Mouse (Mus musculus): ENCODE results near the gene Arid1b.

Gene Arid1b

DNA sequence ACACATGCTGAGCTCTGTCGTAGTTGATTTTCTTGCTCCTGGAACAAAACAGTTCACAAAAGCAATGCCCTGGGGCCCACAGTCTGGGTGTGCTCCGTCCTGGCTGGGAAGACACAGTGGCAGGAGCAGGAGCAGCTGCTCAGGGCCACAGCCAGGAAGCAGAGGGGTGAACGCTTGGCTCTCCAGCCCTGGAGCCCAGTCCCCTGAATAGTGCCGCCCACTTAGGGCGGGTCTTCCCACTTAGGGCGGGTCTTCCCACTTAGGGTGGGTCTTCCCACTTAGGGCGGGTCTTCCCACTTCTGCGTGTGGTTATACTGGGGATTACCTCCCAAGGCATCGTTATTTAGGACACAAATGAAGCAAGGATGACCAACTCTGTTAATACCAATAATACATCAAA is 264.8 kb downstream of the Arid1b start:
- DNase-seq, result no peak

DNA sequence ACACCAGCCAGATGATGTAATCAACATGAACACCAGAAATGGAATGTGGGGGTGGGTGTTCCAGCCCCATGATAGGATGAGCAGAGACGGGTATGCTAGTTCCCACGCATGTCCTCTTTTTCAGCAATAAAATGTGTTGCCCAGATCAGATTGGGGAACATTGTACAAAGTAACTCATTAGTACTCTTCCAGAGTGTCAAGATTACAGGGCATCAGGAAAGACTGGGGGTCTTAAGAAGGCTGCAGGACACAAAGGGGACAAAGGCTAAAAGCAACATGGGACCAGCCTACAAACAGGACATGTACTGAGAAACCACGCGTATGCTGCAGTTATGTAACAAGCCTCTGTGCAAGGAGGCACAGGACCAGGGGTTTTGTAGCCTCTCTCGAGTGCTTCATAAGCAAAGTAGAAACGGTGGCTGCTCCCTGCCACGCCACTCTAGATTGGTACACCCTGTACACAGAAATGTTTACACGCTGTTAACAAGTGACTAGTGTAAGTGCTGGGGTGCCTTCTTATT is 267.1 kb downstream of the Arid1b start:
- no peak for DNase-seq

DNA sequence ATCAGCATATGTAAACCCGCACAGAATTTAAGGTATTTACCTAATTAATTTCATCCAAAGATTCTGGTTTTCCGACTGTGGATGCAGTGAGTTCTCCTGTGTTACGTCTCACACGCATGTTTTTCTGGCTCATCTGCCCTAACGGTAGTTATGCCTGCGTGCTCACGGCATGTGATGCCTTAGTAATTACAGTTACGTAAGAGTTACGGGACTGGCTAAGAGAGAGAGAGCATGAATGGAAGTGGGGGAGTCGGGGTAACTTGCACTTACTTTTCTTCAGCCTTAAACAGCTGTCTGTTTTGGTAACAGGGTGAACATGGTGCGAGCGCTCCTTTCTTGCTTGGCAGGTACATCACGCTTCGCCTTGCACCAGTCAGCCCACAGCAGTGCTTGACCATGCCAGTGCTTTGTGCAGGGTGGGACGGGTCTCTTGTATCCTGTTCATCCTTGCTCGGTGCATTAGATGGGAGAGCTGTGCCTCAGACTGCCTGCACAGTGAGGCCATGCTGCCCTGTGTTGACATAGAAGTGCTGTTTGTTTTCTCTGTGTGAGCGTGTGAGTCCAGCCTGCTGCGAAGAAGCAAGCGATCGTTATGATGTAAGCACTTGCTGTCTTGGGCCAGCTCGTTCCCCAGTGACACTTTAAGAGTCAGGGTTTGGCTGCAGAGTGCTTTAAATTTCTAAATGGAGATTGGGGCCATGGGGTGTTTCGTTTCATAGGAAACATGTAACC is 267.9 kb downstream of the Arid1b start:
- DNase-seq, result no peak

DNA sequence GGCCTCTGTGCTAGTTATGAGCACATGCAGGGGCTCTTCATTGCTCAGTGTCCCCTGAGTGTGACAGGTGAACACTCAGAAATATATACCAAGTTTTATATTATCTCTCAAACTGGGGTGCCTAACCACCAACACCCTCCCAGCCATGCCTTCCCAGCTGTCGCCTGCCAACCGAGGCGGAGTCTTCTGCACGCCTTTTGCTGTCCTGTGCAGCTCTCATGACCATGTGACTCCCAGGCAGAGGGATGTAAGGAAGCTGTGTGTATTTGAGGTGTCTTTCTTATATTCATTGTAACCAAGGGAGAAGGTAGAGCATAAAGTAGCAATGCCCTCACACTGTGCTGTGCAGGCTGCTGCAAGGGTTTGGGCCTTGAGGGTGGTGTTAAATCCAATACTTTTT is 268.7 kb downstream of the Arid1b start:
- DNase-seq, result no peak

DNA sequence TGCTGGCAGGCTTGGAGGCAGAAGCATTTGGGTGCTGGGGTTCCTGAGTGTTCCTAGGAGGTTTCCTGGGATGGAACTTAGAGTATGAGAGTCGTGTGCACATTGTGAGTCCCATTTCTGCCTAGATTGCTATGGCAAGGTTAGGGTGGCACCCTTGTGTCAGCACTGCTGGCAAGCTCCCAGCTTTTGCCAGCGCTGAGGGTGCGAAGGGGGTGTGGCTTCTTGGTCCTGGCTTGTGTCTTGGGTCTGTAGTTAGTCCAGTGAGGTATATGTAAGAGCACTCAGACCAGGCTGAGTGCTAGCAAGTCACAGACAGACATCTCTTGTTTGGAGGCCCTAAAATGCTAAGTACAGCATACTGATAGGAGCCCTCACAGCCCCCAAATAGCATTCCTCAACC is 270.7 kb downstream of the Arid1b start:
- no peak for DNase-seq

DNA sequence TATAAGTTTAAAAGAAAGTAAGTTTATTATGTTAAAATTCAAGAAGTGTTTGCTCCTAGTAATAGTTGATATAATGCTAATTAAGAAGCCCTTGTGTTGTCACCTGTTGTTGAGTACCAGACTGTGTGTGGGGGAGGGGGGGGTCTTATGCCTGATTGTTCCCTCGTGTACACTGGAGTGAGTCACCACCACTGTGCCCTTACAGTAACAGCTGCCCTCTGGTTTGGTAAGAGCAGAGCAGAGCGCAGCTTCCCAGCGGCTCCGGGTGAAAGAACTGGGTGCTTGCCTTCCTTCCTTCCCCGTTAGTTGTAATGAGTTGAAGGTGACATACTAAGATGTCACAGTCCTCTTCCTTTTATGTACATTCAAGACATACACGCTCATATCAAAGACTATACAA is 271.5 kb downstream of the Arid1b start:
- DNase-seq, result no peak

DNA sequence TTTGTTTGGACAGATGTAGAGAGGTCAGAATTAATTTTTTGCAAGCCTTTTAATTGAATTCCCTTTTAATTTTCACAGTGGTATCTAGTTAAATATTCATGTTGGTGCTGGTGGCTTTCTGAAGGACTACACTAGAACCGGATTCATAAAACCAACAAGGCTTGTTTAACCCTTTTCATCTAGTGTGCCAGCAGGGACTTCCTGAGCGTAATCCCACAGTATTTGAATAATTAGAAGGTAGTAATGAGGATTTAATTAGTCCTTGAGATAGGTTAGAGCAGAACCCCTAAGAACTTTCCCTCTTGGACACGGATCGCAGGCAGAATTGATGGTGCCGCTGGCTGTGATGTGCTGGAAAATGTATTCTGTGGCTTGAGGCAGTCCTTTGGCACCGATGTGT is 273.6 kb downstream of the Arid1b start:
- DNase-seq, result no peak

DNA sequence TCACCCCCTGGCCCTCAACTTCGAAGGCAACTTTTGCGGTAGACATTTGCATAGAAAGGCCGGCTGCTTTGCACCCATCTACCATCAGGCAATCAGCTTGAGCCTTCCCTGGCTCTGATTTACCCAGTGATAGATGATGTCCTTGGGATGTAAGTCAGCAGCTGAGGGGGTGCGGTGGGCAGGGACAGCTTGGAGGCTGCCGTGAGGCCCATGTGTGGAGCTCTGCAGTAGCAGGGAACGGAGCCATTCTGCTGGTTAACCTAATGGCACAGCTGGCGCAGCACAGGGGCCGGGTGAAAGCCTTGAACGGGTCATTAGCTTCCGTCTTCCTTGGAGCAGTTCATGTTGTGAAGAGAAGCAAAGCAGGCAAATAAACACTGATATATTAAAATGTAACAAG is 275.2 kb downstream of the Arid1b start:
- DNase-seq, result no peak

DNA sequence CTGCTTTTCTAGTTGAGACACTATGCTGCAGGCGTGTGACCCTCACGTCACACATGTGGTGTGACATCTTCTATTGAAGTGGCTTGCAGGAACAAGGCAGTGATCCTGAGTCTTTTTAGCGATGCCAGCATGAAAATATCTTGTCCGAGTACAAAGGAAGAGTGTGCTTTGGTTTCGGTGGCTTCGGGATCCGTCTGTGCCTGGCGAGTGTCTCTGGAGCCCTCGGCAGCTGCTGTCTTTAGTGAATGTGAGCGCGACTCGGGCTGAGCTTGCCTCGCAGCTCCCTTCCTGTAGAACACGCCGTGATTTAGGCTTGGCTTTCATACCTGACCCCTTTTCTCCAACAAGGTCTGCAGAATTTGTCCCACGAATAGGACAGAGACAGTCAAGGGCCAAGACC is 275.6 kb downstream of the Arid1b start:
- DNase-seq, result no peak

DNA sequence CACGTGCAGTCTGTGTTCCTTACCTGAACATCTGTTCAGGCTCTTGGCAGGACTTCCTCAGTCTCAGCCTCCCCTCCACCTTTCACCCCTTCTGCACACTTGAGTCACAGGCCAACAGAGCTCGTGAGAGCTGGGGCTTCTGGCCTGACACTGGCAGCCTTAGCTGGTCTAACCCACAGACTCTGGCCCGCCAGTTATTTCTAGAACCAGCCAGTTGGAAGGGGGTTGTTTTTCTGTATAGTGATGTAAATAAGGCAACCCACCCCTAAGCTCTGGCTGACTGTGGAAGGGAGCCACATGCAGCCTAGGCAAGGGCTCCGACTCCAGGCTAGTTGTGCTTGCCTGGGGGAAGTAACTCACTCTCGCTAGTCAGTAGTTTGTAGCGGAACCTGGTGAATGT is 276.7 kb downstream of the Arid1b start:
- DNase-seq, result no peak

DNA sequence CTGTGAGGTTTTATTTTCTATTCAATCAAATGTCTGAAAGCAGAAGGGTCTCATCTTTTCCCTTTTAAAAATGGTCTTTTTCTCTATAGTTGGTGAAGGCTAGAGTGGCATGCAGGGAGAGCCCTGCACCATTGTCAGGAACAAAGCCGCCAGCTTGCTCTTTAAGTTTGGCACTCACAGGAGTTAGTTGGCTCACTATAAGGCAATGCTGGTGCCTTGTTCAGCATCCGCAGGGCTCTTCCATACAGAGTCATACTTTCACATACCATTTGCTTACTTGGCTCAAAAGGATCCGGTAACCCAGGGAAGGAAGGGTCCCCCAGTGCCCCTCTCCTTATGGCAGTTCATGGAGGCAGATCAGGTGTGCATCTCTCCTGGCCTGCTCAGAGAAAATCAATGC is 279.0 kb downstream of the Arid1b start:
- DNase-seq, result no peak

DNA sequence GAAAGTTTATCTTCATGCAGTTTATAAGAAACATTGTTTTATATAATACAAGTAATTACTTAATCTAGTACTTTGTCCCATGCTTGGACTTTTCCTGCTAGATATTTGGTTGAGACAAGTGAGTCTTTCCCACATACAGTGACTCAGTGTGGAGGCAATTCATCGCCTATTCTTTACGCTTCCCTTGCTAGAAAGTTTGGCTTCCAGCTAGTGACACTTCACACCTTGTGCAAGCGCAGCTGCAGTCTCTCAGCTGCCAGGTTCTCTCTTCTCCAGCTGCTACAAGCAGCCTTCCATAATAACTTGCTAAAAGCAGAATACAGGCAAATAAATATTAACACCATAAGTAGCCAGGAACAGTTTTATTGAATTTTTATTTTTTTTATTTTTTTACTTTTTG is 279.6 kb downstream of the Arid1b start:
- DNase-seq, result no peak

DNA sequence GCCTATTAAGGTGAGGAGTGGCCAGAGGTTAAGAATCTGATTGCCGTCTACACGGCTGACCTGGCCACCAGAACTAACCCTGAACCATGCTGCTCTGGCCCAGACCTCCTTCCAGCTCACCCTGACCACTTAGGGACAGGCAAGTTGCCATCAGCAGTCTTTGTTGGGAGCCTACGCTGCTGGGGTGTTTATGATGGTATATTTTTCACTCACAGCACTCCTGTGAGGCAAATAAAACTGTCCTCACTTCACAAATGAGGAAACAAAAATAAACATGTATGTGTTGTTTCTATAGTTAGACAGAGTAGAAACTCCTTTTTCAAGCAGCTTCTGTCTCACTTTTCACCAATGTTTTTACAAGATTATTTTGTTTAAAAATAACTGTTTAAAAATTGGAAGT is 280.3 kb downstream of the Arid1b start:
- DNase-seq, result no peak

DNA sequence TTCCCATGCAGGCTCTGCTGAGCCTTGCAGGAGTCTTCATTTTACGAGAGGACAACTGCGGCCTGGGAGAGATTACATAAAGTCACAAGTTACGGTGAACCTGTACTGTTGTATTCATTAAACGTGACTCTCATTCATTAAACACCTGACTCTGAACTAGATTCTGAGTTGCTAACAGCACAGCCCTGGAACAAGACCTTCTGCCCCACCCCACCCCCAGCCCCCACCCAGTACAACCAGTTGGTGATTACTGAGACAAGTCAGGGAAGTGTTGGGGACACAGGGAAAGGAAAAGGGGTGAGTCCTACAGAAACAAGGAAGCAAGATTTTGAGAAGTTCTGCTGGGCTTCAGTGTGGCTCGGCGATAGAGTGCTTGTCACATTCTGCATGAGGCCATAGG is 281.6 kb downstream of the Arid1b start:
- no peak for DNase-seq

DNA sequence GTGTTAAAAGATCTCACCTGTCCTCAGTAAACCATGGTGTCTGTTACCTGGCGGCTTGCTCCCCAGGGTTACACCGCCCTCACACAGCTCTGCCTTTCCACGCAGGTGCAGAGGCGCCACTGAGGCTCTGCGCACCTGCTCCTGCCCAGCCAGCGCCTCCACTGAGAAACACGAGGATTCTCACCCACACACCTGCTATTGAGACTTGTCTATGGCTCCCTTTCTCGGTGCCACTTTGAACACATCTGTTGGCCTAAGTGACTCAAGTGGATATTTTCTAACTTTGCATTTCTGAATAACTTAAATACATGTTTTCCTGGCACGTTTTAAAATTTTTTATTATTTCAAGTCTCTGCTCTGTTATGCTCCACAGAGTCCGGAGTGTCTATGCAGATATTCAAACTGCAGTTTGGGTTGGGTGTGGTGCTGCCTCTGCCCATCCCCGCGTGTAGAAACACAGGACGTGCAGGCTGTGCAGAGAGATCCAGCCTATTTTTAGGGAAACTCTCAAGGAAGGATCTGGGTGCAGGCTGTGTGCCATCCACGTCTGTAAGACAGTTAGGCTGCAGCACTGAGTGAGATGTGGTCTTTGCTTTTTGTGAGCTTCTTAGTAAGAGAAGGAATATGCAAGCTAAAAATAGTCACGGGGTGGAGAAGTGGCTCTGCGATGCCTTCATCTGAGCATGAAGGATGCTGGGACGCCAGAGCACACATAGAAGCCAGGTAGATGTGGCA is 283.2 kb downstream of the Arid1b start:
- DNase-seq, result no peak

DNA sequence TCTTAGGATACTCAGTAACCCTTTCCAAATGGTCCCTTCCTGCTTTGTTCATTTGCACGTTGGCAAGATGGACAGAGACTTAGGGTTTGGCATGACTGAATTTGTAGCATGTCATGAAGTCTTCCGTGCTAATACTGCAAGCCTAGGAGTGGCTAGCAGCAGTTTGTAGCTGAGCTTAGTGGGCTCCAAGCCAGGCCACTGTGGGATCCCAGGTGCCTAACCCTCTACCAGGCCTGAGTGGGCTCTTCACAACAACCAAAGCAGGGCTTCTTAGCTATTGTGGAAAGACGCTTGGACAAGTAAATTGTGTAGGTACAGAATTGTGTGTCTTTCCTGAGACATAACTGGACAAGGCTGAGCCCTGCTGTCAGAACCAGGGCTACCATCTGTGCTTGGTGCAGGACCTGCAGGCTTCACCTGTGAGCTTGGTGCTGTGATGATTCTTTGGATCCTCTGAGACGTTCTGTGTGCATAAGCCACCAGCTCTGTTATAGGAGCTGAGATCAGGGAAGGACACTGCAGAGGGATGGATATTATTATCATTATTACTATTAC is 286.4 kb downstream of the Arid1b start:
- no peak for DNase-seq

DNA sequence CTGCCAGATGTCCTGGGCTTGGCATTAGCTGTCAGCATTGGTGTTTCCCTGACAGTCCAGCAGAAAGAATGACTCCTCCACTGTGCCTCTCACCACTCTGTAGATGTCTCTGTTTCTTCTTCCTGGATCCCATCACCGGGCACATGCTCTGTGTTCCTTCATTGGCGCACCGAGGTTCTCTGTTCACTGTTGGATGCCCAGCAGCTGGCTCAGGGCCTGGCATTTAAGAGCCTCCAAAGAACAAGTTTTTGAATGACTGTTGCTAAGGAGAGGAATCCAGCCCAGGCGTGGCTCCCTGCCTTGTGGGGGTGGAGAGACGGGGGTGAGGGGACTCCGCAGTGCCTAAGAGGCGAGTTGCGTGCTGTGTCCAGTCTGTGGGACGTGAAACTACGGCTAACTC is 290.7 kb downstream of the Arid1b start:
- DNase-seq, result no peak

DNA sequence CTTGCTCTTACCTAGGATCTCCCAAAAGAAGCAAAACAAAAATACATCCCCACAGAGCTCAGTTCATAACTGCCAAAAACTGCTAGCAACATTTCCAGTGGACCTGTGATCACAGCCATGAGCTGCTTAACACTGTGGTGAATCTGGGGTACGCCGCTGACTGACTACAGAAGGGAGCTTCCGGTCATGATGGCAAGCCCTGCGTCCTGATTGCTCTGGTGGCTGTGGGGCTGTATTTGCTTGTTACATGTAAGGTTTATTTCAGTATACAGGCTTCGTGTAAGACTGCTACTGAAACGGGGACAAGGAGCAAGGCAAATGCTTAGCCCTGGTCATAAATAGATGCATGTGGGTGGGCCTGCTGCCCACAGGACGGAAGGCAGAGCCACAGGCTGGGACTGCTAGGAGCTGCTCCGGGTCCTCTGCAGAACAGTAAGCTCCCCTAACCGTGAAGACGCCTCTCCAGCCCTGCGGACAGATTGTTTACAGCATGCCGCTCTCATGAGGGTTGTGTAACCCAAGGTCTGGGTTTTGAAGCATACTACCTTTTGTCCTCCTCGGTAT is 291.8 kb downstream of the Arid1b start:
- DNase-seq, result no peak

DNA sequence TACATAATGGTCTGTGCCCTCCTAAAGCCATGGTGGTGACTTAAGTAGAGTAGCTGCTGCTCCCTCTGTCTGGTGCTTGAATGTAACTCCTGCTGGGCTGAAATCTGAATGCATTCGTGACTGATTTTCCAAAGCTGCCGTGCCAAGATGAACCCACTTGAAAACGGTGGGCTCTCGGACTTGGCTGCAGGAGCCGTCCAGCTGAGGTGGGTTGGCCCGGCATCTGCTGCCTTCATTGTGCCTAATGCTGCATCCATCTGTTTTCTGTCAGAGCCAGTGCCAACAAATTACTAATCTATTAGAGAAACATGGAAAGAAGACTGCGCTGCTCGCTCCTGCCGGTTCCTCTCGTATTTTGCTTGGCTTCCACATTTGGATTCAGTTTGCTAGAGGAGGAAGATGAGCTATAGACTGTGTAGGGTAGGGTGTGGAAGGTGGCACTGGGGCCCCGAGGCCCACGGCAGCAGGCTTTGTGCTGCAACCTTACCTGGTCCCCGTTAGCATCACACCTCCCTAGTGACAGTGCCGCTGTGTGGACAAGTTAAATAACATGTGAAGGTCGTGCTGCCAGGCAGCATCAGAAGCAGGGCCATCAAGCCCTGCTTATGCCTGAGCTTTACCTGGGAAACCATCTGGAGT is 292.6 kb downstream of the Arid1b start:
- DNase-seq, result no peak

DNA sequence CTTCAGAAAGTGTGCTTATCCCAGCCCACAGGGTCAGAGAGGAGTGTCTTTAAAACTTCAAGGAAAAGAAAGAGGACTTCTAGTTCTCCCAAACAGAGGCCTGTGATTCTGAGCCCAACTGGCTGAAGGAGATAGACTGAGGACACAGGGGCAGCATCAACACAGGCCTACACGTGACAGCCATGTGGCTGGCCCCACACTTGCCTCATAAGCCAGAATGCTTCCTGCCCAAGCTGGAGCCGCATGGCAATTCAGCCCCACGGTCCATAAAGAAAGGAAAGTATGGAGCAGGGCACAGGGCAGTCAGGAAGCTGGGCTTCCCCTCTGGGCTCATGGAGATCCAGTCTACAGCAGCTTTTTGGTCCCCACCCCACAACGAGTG is 293.1 kb downstream of the Arid1b start:
- DNase-seq, result no peak

DNA sequence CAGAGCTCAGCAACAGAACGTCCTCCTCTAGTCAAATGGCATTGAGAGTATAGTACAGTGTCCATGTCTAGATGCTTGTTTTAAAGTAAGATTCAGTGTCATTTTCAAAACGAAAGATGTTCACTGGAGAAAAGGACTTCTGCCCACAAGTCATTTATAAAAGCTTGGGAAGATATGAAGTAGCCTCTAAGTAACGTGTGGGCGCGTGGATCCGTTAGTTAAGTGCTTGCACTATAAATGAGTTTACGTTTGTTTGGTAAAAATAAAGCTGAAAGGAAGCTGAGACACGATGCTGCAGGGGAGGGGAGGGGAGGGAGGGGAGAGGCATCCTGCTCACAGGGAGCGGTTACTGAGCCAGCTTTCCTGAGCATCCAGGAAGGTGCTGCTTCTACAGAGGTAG is 293.5 kb downstream of the Arid1b start:
- DNase-seq, result no peak

DNA sequence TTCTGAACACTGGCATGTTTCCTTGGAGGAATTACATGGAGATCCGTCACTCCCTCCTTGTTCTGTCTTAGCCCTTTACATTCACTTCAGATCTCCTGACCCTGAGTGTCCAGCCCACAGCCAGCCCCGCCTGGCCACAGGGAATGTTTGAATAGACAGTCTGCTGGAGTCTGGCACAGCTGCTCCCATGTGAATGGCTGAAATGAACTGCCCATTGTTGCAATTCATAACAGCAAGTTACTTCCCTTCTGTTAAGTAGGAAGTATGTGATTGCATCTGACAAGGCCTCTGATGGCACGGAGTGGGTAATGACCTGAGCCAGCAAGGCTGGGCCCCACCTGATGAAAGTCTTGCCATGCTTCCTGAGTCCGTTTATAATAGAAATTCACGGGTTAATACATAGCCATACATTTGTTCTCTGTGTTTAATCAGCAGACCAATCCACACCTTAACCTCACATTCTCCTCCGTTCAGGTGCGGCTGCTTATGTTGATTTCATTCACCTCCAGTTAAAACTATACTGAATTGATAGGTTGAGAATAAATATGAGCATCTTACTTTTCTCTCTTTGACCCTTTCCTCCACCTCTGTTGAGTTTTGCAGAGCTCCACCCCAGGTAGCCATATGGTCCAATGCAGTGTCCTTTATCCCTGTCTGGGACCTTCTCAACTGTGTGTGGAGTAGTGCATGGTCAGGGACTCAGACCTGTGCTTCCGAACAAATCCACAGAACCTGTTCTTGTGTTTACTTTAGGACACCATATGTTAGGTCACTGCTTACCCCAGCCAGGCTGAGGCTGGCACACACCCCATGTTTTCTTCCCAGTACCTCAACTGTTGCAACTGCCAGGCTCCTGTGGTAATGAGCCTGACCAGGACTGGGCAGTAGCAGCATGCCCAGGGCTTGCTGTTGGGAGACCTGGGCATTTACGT is 299.8 kb downstream of the Arid1b start:
- DNase-seq, result no peak

All from spleen, adult 18-20 months (tissue).